Mouse (Mus musculus): ENCODE results near the gene Ppp2r5c.

GRCm38 (mm10) chr12:110399161-110399560, 47.8 kb upstream of the Ppp2r5c start:
- no peak for TF ChIP-seq GATA1 (IDR thresholded peaks at IDR 0.05; ENCODE audit: borderline replicate concordance, low read length)
- no peak for TF ChIP-seq FLI1 (IDR thresholded peaks at IDR 0.05; ENCODE audit: low read length)
